Mouse (Mus musculus) 3134 (cell line): ENCODE measurements at regions not wholly inside any gene's neighbourhood (a gene's known extent, or its start where the extent isn't known, plus 50 kb on each side); places are given as distances from the start of the nearest gene placed in this dataset.

Experiments
- DNase-seq: peaks from one replicate; pipeline ENCODE4 v3.0.0-alpha.2; 2011; ENCODE audit warnings: low spot score; ENCODE audit not compliant: insufficient read length; ENCODE audit errors: extremely low read depth

- DNase-seq = no peak
Observed at GRCm38 (mm10) chr9:32815473-32815872, 179.5 kb downstream of the Ets1 start.

GRCm38 (mm10) chr9:32816649-32817425, 180.8 kb downstream of the Ets1 start:
- DNase-seq = no peak

DNA sequence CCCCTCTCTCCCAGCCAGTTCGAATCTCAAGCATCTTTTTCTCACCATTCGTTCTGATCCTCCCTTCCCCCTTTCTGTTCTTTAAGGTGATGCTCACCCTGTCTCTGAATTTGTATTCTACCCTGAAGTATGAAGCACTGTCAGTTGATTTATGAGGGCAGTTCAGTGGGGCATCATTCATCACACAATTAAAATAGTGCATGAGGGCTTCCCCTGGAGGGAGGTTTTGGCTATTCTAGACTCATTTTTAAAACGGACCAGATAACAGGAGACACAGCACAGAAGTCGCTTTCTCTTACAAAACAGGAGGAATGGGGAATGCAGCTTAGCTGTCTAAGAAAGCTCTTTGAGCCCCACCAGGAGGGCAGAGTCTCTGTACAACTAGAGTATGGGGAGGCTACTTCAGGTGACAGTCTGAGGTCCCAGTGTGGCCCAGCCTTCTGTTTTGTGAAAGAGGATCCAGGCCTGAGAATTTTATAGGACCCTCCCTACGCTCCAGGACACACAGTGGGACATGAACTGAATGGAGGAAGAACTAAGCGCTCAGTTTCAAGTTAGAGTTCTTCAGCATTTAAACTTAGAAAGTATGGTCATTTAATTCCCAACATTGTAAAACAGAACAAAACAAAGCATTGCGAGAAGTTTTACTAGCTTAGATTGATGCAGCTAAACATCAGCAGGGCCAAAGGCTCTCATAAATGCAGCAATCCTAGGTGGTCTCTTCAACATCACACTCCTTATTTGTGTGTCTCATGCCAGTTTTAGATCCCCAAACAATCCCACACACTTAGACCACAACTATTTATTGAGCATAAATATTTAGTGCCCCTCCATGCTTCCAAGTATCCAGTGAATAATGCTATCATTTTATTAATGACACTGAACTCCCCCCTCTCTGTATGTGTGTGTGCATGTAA, 181.7 kb downstream of the Ets1 start:
- no peak for DNase-seq

GRCm38 (mm10) chr9:32823439-32824133, 187.6 kb downstream of the Ets1 start:
- no peak for DNase-seq

GRCm38 (mm10) chr9:32824134-32824531, 188.1 kb downstream of the Ets1 start:
- DNase-seq = no peak

DNA sequence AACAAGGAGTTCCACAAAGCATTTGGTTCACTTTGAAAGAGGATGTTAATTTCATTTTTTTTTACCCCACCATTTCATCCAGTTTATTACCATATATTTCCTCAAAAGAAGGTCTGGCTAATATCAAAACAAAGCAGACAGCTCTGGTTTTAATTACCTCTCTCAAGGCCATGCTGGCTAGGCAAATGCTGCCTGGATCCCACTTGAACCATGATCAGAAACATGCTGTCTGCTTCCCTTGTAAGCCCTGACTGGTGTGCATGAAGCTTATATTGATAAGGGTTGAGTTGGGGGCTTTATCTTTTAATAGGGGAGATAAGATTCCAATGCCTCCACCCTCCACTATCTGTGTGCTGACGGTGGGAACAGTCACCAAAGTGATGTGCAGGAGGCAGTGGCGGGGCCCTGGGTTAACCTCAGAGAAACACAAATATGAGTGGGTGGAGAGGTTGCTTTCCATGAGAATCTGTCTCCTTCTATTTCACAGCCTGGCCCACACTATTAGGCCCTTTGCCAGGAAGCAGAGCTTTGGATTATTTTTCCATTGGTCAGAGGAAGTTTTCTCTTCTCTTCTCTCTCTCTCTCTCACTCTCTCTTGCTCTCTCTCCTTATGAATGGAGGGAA, 194.4 kb downstream of the Ets1 start:
- DNase-seq = no peak

GRCm38 (mm10) chr9:32833373-32833772, 197.4 kb downstream of the Ets1 start:
- DNase-seq = no peak

DNA sequence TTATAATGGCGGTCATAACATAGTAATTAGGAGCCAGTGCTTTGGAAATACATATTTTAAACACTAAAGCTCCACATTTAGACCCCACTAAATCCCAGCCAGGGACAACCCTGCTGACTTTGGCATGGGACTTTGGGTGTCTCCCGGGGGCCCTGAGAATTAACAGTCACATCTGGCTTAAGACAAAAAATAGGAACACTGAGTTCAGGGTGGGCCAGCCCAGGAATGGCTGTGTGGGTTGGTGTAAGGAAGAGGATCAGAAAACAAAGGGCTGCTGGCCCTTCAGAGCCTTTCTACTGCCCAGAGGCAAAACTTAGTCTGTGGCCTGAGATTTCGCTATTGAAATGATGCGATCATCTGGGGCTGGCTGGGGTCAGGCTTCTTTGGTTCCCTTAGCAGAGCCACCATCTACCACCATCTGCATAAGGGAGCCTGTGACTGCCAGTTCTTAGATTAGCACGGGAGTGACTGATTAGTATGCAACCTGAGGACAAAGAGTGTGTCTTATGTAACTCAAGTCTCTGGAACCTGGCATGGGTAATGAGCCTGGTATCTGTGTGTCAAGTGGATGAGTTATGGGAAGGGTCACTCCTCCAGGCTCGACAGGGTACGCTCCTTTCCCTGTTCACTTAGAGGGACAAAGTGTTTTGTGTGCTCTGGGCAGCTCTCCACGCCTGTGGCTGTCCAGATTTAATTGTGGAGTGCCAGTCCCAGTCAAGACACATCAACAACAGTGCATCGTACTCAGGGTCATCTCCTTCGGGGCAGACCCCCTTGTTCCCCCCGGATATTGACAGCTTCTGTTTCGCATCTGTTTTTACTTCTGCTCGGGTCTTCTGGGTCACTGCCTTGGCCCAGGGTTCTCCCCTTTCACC, 199.0 kb downstream of the Ets1 start:
- no peak for DNase-seq

DNA sequence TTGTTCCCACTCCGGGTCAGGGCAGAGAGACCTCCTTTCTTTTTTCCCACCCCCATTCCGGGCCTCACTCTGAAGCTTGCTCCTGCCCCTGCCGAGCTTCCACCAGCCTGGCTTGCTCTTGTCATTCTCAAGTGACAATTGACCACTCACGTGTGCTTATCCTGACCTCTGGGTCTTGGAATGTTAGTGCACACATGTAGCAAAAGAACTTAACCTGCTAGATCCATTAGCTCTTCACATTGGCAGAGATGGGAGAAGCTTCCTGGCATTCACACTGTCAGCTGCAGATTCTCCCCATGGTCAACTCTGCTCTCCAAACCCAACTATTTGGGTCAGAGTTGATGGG, 199.6 kb downstream of the Ets1 start:
- DNase-seq = no peak

GRCm38 (mm10) chr9:32836371-32836770, 200.3 kb downstream of the Ets1 start:
- peak; percentile 10 for DNase-seq

DNA sequence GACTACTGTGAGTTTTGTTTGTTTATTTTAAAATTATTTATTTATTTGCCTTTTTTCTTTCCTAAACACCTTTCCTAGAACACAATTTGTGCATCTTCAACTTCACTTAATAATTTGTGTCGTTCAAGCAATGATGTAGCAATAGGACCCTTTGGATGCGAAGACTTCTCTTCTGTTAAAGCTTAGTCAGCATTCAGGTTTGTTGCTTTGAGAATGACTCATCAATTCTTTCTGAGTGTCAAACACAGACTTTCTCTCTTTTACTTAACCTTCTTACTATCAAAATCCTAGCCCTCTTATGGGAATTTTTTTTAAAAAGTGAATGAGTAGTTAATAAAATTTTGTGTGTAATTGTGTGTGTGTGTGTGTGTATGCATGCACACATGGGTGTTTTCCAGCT, 211.3 kb downstream of the Ets1 start:
- DNase-seq = no peak

DNA sequence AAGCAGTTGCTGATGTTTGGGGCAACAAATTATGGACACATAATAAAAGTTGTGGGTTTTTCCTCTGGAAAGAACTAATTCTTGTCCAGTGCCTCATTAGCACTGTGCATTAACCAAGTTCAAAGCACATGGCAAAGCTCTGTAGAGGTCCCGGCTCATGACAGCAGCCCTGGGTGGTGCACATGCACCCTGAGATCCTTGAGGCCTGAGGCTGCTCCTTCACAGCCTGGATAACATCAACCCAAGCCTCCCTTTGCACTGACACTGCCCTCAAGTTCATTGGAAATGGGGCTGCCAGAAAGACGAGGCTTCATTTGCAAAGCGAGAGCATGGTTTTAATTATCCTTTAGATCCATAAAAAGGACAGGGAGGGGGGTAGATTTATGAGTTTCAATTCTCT, 216.3 kb downstream of the Ets1 start:
- no peak for DNase-seq

DNA sequence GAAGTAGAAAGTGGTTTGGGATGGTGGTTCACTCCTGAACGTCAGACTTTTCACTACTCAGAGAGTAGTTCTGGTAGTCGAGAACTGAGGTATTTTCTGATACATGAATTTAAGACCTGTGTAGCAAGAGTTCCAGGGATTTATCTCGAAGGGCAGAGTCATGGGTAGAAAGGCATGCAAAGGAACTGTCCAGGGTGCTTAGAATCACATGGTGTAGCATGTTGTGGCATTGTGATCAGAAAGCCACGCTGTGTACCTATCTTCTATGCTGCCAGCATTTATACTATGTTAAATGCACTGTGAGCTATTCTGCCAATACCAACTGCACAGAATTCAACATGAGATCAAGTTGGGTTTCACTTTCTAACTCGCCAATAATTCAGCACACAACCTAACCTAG, 227.3 kb downstream of the Ets1 start:
- DNase-seq = no peak

DNA sequence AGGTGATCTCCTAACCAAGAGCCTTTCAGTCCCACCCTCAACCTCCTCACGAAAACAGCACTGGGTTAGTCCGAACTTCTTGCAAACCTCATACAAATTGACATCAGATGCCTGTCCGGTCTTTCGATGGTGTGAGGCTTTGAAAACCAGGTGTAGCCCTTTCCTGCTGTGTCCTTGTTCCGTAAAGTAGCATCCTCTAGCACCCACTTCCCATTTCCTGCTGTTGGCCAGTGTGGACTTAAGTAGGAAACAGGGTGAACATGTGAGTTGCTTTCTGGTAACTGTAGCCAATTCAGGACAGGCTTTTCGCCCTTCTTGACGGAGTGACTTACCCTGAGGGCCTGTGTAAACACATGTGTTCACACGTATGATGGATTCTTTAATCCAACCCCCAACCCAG, 232.9 kb downstream of the Ets1 start:
- no peak for DNase-seq

DNA sequence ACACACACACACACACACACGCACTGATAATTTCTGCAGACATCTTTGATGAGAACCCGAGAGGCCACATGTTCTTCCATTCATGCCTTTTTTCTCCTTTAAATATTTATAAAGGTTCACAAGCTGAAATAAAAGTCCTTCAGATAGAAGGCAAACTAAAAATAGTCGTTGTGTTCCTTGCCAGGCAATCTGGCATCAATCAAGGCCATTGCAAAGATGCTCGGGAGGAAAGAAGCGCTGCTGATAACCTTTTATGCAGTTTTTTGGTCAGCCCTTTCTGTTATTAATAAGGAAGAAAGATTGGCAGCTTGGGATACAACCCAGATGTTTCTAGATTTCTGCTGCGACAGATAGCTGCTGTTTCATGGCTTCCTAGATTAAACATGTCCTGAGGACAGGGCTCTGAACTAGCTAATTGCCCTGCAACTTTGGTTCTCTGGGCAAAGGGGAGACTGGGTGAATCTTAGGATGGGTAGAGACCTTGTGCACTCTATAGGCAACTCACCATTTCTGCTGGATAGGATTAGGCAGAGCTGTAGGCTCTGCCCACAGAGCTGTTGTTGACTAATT, 238.4 kb downstream of the Ets1 start:
- DNase-seq = no peak

GRCm38 (mm10) chr9:32882819-32883587, 247.0 kb downstream of the Ets1 start:
- DNase-seq = no peak

- no peak for DNase-seq
Observed at GRCm38 (mm10) chr9:32886008-32886650, 250.1 kb downstream of the Ets1 start.

DNA sequence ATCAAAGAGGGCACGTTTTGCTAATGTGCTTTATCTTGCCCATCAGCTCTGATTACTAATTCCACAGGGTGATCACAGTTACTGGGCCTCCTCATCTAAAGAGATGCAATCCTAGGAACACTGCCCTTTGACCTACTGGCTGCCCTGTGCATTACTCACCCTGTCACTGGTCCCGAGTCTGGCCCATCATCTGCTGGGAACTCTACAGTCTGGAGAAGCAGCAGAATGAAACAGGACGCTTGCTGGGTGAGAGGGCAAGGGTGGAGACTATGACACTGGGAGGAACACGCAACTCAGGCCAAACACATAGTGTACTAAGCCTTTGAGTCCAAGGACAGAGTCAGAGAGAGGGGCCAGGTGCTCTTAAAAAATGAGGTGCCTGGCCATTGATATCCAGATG, 263.8 kb downstream of the Ets1 start:
- DNase-seq = no peak
